Mouse (Mus musculus) MEL (cell line): ENCODE data around the gene Trim65. TPM values are rescaled to one million over a fixed set of nuclear protein-coding genes. Genes with fewer than 3 reads are reported as not detected.

Experiments
- DNase-seq: peaks from one replicate; pipeline ENCODE4 v3.0.0; 2011; ENCODE audit warnings: low read depth, low spot score
- H3K27ac ChIP-seq: 2 replicates; pipeline ENCODE4 v1.5.1; 2012; ENCODE audit warnings: low read depth, mild to moderate bottlenecking, control low read depth, low read length, moderate library complexity; ENCODE audit not compliant: control insufficient read depth
- H3K27me3 ChIP-seq, 2 experiments: fragments of 150-350 bp in 1 of 2; sonication (generic) in 1 of 2; 2 replicates each; pipeline ENCODE4 v1.6.1; 2012; ENCODE audit warnings: low read length in 2 of 2, mild to moderate bottlenecking in 2 of 2, improper control_type of control experiment in 1 of 2, moderate library complexity in 1 of 2; ENCODE audit not compliant: insufficient read depth in 2 of 2, control insufficient read depth in 1 of 2
- H3K36me3 ChIP-seq, 2 experiments: 2 replicates each; pipeline ENCODE4 v1.6.1; 2012 to 2014; ENCODE audit warnings: low read length in 2 of 2, improper control_type of control experiment in 1 of 2, inconsistent platforms in 1 of 2, mild to moderate bottlenecking in 1 of 2; ENCODE audit not compliant: insufficient read depth in 2 of 2, control insufficient read depth in 1 of 2
- H3K4me1 ChIP-seq, 2 experiments: fragments of 150-350 bp in 1 of 2; sonication (generic) in 1 of 2; 2 replicates each; pipeline ENCODE4 v1.6.1; 2012; ENCODE audit warnings: low read length in 2 of 2, improper control_type of control experiment in 1 of 2, mild to moderate bottlenecking in 1 of 2; ENCODE audit not compliant: insufficient read depth in 2 of 2, control insufficient read depth in 1 of 2
- H3K4me3 ChIP-seq, 2 experiments: fragments of 150-350 bp in 1 of 2; sonication (generic) in 1 of 2; 2 replicates each; pipeline ENCODE4 v1.5.1; 2012; ENCODE audit warnings: low read depth in 2 of 2, low read length in 2 of 2, mild to moderate bottlenecking in 2 of 2, moderate library complexity in 2 of 2, control low read depth in 1 of 2, improper control_type of control experiment in 1 of 2; ENCODE audit not compliant: control insufficient read depth in 1 of 2, insufficient read depth in 1 of 2
- H3K79me2 ChIP-seq: 2 replicates; pipeline ENCODE4 v1.6.1; 2012; ENCODE audit warnings: mild to moderate bottlenecking, low read length, moderate library complexity; ENCODE audit not compliant: control insufficient read depth, poor library complexity, insufficient read depth
- H3K9ac ChIP-seq: 2 replicates; pipeline ENCODE4 v1.6.1; 2012; ENCODE audit warnings: low read depth, mild to moderate bottlenecking, control low read depth, low read length, moderate library complexity; ENCODE audit not compliant: control insufficient read depth, poor library complexity, severe bottlenecking
- H3K9me3 ChIP-seq: fragments of 150-350 bp; sonication (generic); replicated peaks from 2 replicates; pipeline ENCODE4 v1.6.1; 2012; ENCODE audit warnings: mild to moderate bottlenecking, low read length, improper control_type of control experiment, moderate library complexity; ENCODE audit not compliant: insufficient read depth
- BHLHE40 ChIP-seq: IDR thresholded peaks from 2 replicates; pipeline ENCODE4 v1.6.1; 2012; ENCODE audit warnings: low read depth, mild to moderate bottlenecking, inconsistent platforms, low read length, improper control_type of control experiment, borderline replicate concordance
- CHD2 ChIP-seq: IDR thresholded peaks from 2 replicates; pipeline ENCODE4 v1.6.1; 2011; ENCODE audit warnings: low read length, improper control_type of control experiment
- CTCF ChIP-seq, 3 experiments: IDR thresholded peaks in 2 of 3; conservative IDR thresholded peaks in 1 of 3; 2 replicates each; pipeline ENCODE4 v1.5.1; 2011 to 2012; ENCODE audit warnings: low read length in 3 of 3, low read depth in 2 of 3, mild to moderate bottlenecking in 2 of 3, improper control_type of control experiment in 1 of 3, inconsistent platforms in 1 of 3, mixed read lengths in 1 of 3, moderate library complexity in 1 of 3; ENCODE audit not compliant: control insufficient read depth in 1 of 3, insufficient read depth in 1 of 3, poor library complexity in 1 of 3, severe bottlenecking in 1 of 3
- E2F4 ChIP-seq: IDR thresholded peaks from 2 replicates; pipeline ENCODE4 v1.6.1; 2011; ENCODE audit warnings: low read depth, low read length, improper control_type of control experiment, borderline replicate concordance
- ELF1 ChIP-seq: IDR thresholded peaks from 2 replicates; pipeline ENCODE4 v1.6.1; 2014; ENCODE audit warnings: low read depth, mild to moderate bottlenecking, inconsistent platforms, low read length, improper control_type of control experiment, moderate library complexity
- EP300 ChIP-seq, 2 experiments: IDR thresholded peaks; 2 replicates each; pipeline ENCODE4 v1.6.1; 2011; ENCODE audit warnings: improper control_type of control experiment in 2 of 2, low read length in 2 of 2, low read depth in 1 of 2, mild to moderate bottlenecking in 1 of 2
- ETS1 ChIP-seq: IDR thresholded peaks from 2 replicates; pipeline ENCODE4 v1.6.1; 2012; ENCODE audit warnings: low read depth, mild to moderate bottlenecking, inconsistent platforms, low read length, improper control_type of control experiment, moderate library complexity
- GABPA ChIP-seq: IDR thresholded peaks from 2 replicates; pipeline ENCODE4 v1.6.1; 2012; ENCODE audit warnings: low read depth, mild to moderate bottlenecking, inconsistent platforms, low read length, improper control_type of control experiment, moderate library complexity
- GATA1 ChIP-seq: IDR thresholded peaks from 2 replicates; pipeline ENCODE4 v1.6.1; 2011; ENCODE audit warnings: low read depth, low read length, improper control_type of control experiment
- HCFC1 ChIP-seq: IDR thresholded peaks from 2 replicates; pipeline ENCODE4 v1.6.1; 2012; ENCODE audit warnings: low read depth, mild to moderate bottlenecking, inconsistent platforms, low read length, improper control_type of control experiment, moderate library complexity
- JUND ChIP-seq: IDR thresholded peaks from 2 replicates; pipeline ENCODE4 v1.6.1; 2011; ENCODE audit warnings: low read depth, mild to moderate bottlenecking, improper control_type of control experiment, low read length
- KAT2A ChIP-seq: conservative IDR thresholded peaks from 2 replicates; pipeline ENCODE4 v1.6.1; 2012; ENCODE audit warnings: low read depth, low read length, improper control_type of control experiment, inconsistent platforms
- MAFK ChIP-seq: IDR thresholded peaks from 2 replicates; pipeline ENCODE4 v1.6.1; 2011; ENCODE audit warnings: low read depth, mild to moderate bottlenecking, low read length, improper control_type of control experiment, borderline replicate concordance
- MAX ChIP-seq: IDR thresholded peaks from 2 replicates; pipeline ENCODE4 v1.6.1; 2011; ENCODE audit warnings: low read length, improper control_type of control experiment
- MAZ ChIP-seq: IDR thresholded peaks from 2 replicates; pipeline ENCODE4 v1.6.1; 2012; ENCODE audit warnings: low read depth, mild to moderate bottlenecking, inconsistent platforms, low read length, improper control_type of control experiment
- MEF2A ChIP-seq: IDR thresholded peaks from 2 replicates; pipeline ENCODE4 v1.6.1; 2014; ENCODE audit warnings: low read depth, mild to moderate bottlenecking, inconsistent platforms, low read length, improper control_type of control experiment; ENCODE audit not compliant: poor library complexity, insufficient replicate concordance, severe bottlenecking; ENCODE audit errors: extremely low read depth
- MXI1 ChIP-seq: IDR thresholded peaks from 2 replicates; pipeline ENCODE4 v1.6.1; 2011; ENCODE audit warnings: mild to moderate bottlenecking, low read depth, low read length, improper control_type of control experiment
- MYB ChIP-seq: IDR thresholded peaks from 2 replicates; pipeline ENCODE4 v1.6.1; 2011; ENCODE audit warnings: mild to moderate bottlenecking, low read depth, low read length, improper control_type of control experiment
- NELFE ChIP-seq: IDR thresholded peaks from 2 replicates; pipeline ENCODE4 v1.6.1; 2011; ENCODE audit warnings: low read depth, low read length, improper control_type of control experiment
- NRF1 ChIP-seq: IDR thresholded peaks from 2 replicates; pipeline ENCODE4 v1.6.1; 2014; ENCODE audit warnings: low read depth, mild to moderate bottlenecking, inconsistent platforms, low read length, improper control_type of control experiment, moderate library complexity; ENCODE audit not compliant: poor library complexity, insufficient read depth, severe bottlenecking
- POLR2A ChIP-seq, 2 experiments: IDR thresholded peaks; 2 replicates each; pipeline ENCODE4 v1.6.1; 2011 to 2012; ENCODE audit warnings: low read length in 2 of 2, mild to moderate bottlenecking in 2 of 2, control low read depth in 1 of 2, improper control_type of control experiment in 1 of 2, low read depth in 1 of 2, moderate library complexity in 1 of 2; ENCODE audit not compliant: control insufficient read depth in 1 of 2, insufficient read depth in 1 of 2, poor library complexity in 1 of 2
- POLR2AphosphoS2 ChIP-seq: IDR thresholded peaks from 2 replicates; pipeline ENCODE4 v1.6.1; 2011; ENCODE audit warnings: low read length, improper control_type of control experiment
- POLR2AphosphoS5 ChIP-seq: IDR thresholded peaks from 2 replicates; pipeline ENCODE4 v1.6.1; 2012; ENCODE audit warnings: low read depth, borderline replicate concordance, mild to moderate bottlenecking, inconsistent platforms, low read length, moderate library complexity, mixed read lengths
- RAD21 ChIP-seq: IDR thresholded peaks from 2 replicates; pipeline ENCODE4 v1.6.1; 2011; ENCODE audit warnings: mild to moderate bottlenecking, low read depth, low read length, improper control_type of control experiment
- RCOR1 ChIP-seq: IDR thresholded peaks from 2 replicates; pipeline ENCODE4 v1.6.1; 2012; ENCODE audit warnings: low read depth, mild to moderate bottlenecking, inconsistent platforms, low read length, improper control_type of control experiment
- SIN3A ChIP-seq: IDR thresholded peaks from 2 replicates; pipeline ENCODE4 v1.6.1; 2012; ENCODE audit warnings: low read length, improper control_type of control experiment, inconsistent platforms
- SMC3 ChIP-seq: IDR thresholded peaks from 2 replicates; pipeline ENCODE4 v1.6.1; 2011; ENCODE audit warnings: low read depth, low read length, improper control_type of control experiment
- TAL1 ChIP-seq: IDR thresholded peaks from 2 replicates; pipeline ENCODE4 v1.6.1; 2012; ENCODE audit warnings: mild to moderate bottlenecking, inconsistent platforms, low read length, moderate library complexity, mixed read lengths
- TBP ChIP-seq: IDR thresholded peaks from 2 replicates; pipeline ENCODE4 v1.8.0; 2011; ENCODE audit warnings: low read depth, low read length, improper control_type of control experiment
- TCF12 ChIP-seq: IDR thresholded peaks from 2 replicates; pipeline ENCODE4 v1.6.1; 2014; ENCODE audit warnings: low read depth, mild to moderate bottlenecking, inconsistent platforms, low read length, improper control_type of control experiment, moderate library complexity
- UBTF ChIP-seq: IDR thresholded peaks from 2 replicates; pipeline ENCODE4 v1.6.1; 2012; ENCODE audit warnings: low read depth, mild to moderate bottlenecking, inconsistent platforms, low read length, improper control_type of control experiment, moderate library complexity, borderline replicate concordance; ENCODE audit not compliant: insufficient read depth
- USF1 ChIP-seq: IDR thresholded peaks from 2 replicates; pipeline ENCODE4 v1.6.1; 2014; ENCODE audit warnings: low read depth, mild to moderate bottlenecking, inconsistent platforms, low read length, improper control_type of control experiment, moderate library complexity
- ZC3H11A ChIP-seq: IDR thresholded peaks from 2 replicates; pipeline ENCODE4 v1.6.1; 2012; ENCODE audit warnings: low read depth, mild to moderate bottlenecking, inconsistent platforms, low read length, improper control_type of control experiment
- ZKSCAN1 ChIP-seq: IDR thresholded peaks from 2 replicates; pipeline ENCODE4 v1.6.1; 2012; ENCODE audit warnings: low read depth, mild to moderate bottlenecking, inconsistent platforms, low read length, improper control_type of control experiment, moderate library complexity
- ZMIZ1 ChIP-seq: IDR thresholded peaks from 2 replicates; pipeline ENCODE4 v1.6.1; 2012; ENCODE audit warnings: low read depth, mild to moderate bottlenecking, inconsistent platforms, low read length, improper control_type of control experiment, moderate library complexity
- polyA plus RNA-seq, 2 experiments: library from polyadenylated mRNA; stranded (reverse) in 1 of 2; unstranded in 1 of 2; fragments of >175 nt in 1 of 2; fragments of >200 nt in 1 of 2; gene quantifications; 2 replicates each; pipeline versions ENCODE4 v1.2.1 to v1.2.4; 2012; ENCODE audit warnings: low replicate concordance in 2 of 2, low read depth in 1 of 2; ENCODE audit not compliant: insufficient read length in 2 of 2, insufficient read depth in 1 of 2, missing spikeins in 1 of 2
- total RNA-seq: library from RNA; depleted of rRNA; stranded (reverse); fragments of 300-350 nt; gene quantifications from 2 replicates; pipeline ENCODE4 v1.2.3, GENCODE M21; 2012; rRNA removed

Trim65 gene
- 8.2 and 8.8 TPM in 2 replicates for total RNA-seq
- 10 to 100 TPM in 1 of 2 experiments, not detected in 1; 10.7 TPM for polyA plus RNA-seq

DNA sequence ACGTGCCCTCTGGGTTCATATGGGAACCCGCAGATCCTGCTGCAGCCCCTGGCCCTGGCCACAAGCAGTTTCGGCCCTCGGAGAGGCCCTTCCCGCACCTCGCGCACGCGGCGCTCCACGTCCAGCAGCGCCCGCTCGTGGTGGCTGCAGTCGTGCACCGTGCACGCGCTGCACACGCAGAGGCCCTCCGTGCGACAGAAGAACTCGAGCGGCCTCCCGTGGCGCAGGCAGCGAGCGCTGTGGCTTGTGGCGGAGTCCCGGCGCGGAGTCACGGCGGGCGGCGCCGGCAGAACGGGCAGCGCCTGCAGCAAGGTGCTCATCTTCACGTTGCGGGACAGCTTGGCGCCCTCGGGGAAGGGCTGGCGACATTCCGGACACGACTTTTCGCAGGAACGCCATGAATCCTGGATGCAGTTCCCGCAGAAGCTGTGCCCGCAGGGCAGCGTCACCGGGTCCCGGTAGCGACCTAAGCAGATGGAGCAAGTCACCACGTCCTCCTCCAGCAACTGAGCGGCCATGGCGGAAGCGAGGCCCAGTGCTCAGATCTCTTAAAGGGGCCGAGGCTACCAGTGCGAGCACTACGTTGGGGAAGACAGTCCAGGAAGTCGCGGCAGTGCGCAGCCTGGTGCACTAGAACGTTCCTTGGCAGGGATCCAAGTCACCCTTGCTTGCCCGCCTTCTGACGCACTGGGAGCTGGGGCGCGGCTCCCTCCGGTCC lies at the start of gene Trim65:
TSS of gene Trim65 (minus strand) at position 641 of the 718 bp plus-strand sequence.
- Histone ChIP-seq H3K79me2 (peaks cover 14% of the 10 kb centered on the region), H3K9ac (peak within 1 kb of the TSS; percentile 88), H3K36me3 (peaks cover 3 to 4% of the 10 kb centered on the region in 2 experiments; a peak in 2 of 4 replicates), H3K27ac (peak within 1 kb of the TSS; percentile 82), H3K27me3 (no peaks in the 10 kb centered on the region), H3K4me1 (peaks cover 0 to 10% of the 10 kb centered on the region in 2 experiments; a peak in 2 of 4 replicates), H3K4me3 (peak within 1 kb of the TSS; percentile 44 to 76), H3K9me3 (no peaks in the 10 kb centered on the region)
- peak; percentile 97 for DNase-seq
- TF ChIP-seq TBP (peak; percentile 85), MEF2A (no peak), TCF12 (peak; percentile 61), ZC3H11A (peak; percentile 64), JUND (no peak), NRF1 (peak; percentile 49; the same call in 1 of the 2 replicates), RCOR1 (no peak), EP300 (IDR thresholded peaks at IDR 0.05; ENCODE audit: low read depth in 1 of 2, low read length in 2 of 2) (peak in 1 of 2 experiments; percentile 23; a peak in 1 of 4 replicates), MXI1 (peak; percentile 88), RAD21 (peak; percentile 71), SMC3 (peak; percentile 74), CHD2 (no peak), GABPA (no peak), NELFE (peak; percentile 90), ZKSCAN1 (no peak), HCFC1 (peak; percentile 55), MAX (peak; percentile 93), ETS1 (peak; percentile 69; the same call in 1 of the 2 replicates), ELF1 (peak; percentile 91), GATA1 (no peak), MYB (no peak), POLR2AphosphoS2 (peak; percentile 93), UBTF (0 out of 2 replicates have a peak, but pooled peaks have one; percentile 61), SIN3A (peak; percentile 62), ZMIZ1 (peak; percentile 26; the same call in 1 of the 2 replicates), MAFK (no peak), POLR2AphosphoS5 (no peak), TAL1 (no peak), KAT2A (no peak), CTCF (IDR thresholded peaks at IDR 0.05 in 2 of 3, conservative IDR thresholded peaks at IDR 0.05 in 1 of 3; ENCODE audit: control insufficient read depth in 1 of 3, insufficient read depth in 1 of 3, low read depth in 2 of 3, low read length in 3 of 3, poor library complexity in 1 of 3, severe bottlenecking in 1 of 3) (peak in 2 of 3 experiments; percentile 81 to 89; a peak in 5 of 6 replicates), POLR2A (IDR thresholded peaks at IDR 0.05; ENCODE audit: control insufficient read depth in 1 of 2, insufficient read depth in 1 of 2, low read depth in 1 of 2, low read length in 2 of 2, poor library complexity in 1 of 2) (peak; percentile 57 to 83; a peak in 3 of 4 replicates), E2F4 (no peak), MAZ (no peak), USF1 (0 out of 2 replicates have a peak, but pooled peaks have one; percentile 39), BHLHE40 (peak; percentile 74)
